Mouse (Mus musculus): ENCODE results near the gene Ttc7b. TPM values are rescaled to one million over a fixed set of nuclear protein-coding genes. Genes with fewer than 3 reads are reported as not detected.
A peak's percentile ranks its signal among the peaks of the same experiment; 100 is the strongest.

The Ttc7b gene
- polyA plus RNA-seq, 1 experiment from 2014 or later: 3.5 TPM

DNA sequence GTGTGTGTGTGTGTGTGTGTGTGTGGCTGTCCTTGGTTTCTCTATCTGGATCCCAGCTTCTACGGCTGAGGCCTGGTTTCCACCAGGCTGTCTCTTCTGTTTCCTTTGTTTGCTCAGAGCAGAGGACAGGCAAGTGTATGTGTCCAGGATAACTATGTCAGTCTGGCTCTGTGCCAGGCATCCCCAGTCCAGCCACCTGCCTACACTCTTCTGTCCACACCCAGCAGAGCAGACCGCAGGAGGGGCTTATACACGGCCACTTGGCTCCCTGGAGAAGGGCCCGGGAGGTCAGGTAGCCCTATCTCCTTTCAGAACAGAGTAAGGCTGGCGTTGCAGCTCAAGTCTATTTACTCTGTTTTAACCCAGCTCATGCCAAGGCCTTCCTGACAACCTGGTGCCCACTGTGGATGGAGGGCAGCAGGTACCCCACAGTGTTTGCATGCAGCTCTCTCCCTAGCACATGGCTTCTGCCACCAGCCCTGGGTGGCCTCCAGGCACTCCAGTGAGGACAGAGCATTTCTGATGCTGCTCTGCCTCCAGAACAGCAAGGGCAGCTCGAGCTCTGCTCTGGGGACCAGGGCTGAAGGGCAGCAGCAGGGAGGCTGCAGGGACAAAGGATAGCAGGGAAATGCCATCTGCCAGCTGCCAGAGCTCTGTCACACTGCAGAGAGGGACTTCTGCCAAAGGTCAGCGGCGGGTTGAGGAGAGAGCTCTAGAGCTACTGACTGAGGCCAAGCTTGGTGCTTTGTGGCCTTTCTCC is 212.9 kb downstream of the Ttc7b start:
- no peak overlapping the region for H3K4me2 ChIP-seq (ENCODE audit: low read depth, low read length)
- WGBS: 50% methylated on average over 8 of the region's 8 CpGs
- H3K27ac ChIP-seq (ENCODE audit: low read length): no peak overlapping the region
- no peaks in the 10 kb centered on the region for H3K36me3 ChIP-seq (ENCODE audit: control insufficient read depth, insufficient read depth, low read length)
- no peak overlapping the region for H3K4me3 ChIP-seq (replicated peaks; ENCODE audit: low read length)
- ATAC-seq (ENCODE audit: insufficient read depth, low FRiP score): peak; percentile 67; the same call in 1 of the 2 replicates
- no peaks in the 10 kb centered on the region for H3K9me3 ChIP-seq (replicated peaks; ENCODE audit: control insufficient read depth, low read length)
- no peaks in the 10 kb centered on the region for H3K27me3 ChIP-seq (ENCODE audit: control insufficient read depth, insufficient read depth, low read length)
- H3K9ac ChIP-seq (ENCODE audit: low read length): 0 out of 2 replicates have a peak overlapping the region, but pooled peaks have one; percentile 16
- H3K4me1 ChIP-seq (ENCODE audit: control insufficient read depth, insufficient read depth, low read length): peaks cover 5% of the 10 kb centered on the region

DNA sequence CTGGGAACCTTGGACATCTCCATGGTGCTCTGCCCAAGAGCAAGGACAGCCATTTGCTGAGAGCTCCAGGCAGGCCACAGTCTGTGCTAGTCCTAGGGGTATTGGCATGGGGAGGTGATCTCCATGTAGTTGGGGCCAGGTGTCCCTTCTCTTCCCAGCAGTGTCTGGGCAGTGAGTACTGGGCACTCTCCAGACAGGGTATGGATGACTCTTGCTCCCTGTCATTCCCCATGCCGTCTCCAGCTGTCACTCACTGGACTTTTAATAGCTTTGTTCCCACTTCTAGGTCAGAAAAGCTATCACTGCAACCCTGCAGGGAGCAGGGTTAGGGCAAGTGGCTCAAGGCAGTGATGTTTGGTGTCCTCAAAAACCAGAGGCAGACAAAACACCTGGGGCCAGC is 214.3 kb downstream of the Ttc7b start:
- Histone ChIP-seq H3K4me2 (ENCODE audit: low read depth, low read length) (no peak overlapping the region), H3K9ac (ENCODE audit: low read length) (no peak overlapping the region), H3K27ac (ENCODE audit: low read length) (no peak overlapping the region), H3K27me3 (ENCODE audit: control insufficient read depth, insufficient read depth, low read length) (no peaks in the 10 kb centered on the region), H3K36me3 (ENCODE audit: control insufficient read depth, insufficient read depth, low read length) (no peaks in the 10 kb centered on the region), H3K4me1 (ENCODE audit: control insufficient read depth, insufficient read depth, low read length) (peaks cover 5% of the 10 kb centered on the region), H3K9me3 (replicated peaks; ENCODE audit: control insufficient read depth, low read length) (no peaks in the 10 kb centered on the region), H3K4me3 (replicated peaks; ENCODE audit: low read length) (no peak overlapping the region)
- ATAC-seq (ENCODE audit: insufficient read depth, low FRiP score): no peak
- 52% methylated on average over 1 of the region's 1 CpGs for WGBS

DNA sequence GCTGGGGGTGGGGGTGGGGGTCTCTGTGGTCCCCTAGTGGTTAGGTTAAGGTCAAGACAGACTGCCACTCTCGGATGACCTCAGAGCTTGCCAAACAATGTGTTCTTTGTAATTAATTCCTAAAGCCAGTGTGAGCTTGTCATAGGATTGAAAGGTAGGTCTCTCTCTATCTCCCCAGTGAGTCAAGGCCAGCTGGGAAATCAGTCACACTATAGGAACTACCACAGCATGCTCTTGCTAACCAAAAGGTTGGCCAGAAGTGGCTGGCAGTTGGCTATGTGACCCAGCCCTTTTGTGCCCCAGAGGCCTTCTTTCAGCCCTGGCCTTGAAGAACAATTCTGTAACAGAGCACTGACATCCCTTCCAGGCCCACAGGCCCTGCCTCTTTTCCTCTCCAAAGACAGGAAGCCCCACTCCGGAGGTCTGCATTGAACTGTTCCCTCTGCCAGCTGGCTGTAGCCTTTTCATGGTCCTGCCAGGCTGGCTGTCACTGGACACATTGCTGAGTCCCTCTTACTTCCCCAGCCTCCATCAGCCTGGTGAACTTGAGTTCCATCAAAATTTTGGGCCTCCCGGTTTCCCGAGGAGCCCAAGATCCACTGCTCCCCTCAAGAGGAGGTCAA is 215.5 kb downstream of the Ttc7b start:
- Histone ChIP-seq H3K4me2 (ENCODE audit: low read depth, low read length) (no peak overlapping the region), H3K9ac (ENCODE audit: low read length) (no peak overlapping the region), H3K4me3 (replicated peaks; ENCODE audit: low read length) (no peak overlapping the region), H3K27ac (ENCODE audit: low read length) (no peak overlapping the region), H3K36me3 (ENCODE audit: control insufficient read depth, insufficient read depth, low read length) (no peaks in the 10 kb centered on the region), H3K27me3 (ENCODE audit: control insufficient read depth, insufficient read depth, low read length) (no peaks in the 10 kb centered on the region), H3K9me3 (replicated peaks; ENCODE audit: control insufficient read depth, low read length) (no peaks in the 10 kb centered on the region), H3K4me1 (ENCODE audit: control insufficient read depth, insufficient read depth, low read length) (peaks cover 5% of the 10 kb centered on the region)
- 78% methylated on average over 4 of the region's 4 CpGs for WGBS
- ATAC-seq (ENCODE audit: insufficient read depth, low FRiP score): no peak

DNA sequence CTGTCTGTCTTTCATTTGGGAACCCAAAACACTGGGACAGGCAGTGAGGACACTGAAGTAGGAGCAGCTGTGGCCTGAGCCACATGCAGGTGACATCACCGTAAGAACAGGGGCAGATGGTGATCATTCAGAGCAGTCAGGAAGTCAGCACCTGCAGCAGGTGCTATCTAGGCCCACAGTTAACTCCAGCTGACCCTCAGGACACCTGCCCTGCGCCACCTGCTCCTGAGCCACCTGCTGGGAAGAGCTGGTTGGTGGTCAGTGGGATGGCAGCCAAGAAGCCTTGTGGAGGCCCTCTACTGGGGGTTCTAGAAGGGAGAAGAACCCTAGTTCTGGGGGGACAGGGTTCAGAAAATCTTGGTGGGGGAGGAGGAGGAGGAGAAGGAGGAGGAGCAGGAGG is 216.3 kb downstream of the Ttc7b start:
- Histone ChIP-seq H3K27ac (ENCODE audit: low read length) (no peak overlapping the region), H3K9ac (ENCODE audit: low read length) (no peak overlapping the region), H3K27me3 (ENCODE audit: control insufficient read depth, insufficient read depth, low read length) (no peaks in the 10 kb centered on the region), H3K4me3 (replicated peaks; ENCODE audit: low read length) (no peak overlapping the region), H3K9me3 (replicated peaks; ENCODE audit: control insufficient read depth, low read length) (no peaks in the 10 kb centered on the region), H3K4me1 (ENCODE audit: control insufficient read depth, insufficient read depth, low read length) (peaks cover 5% of the 10 kb centered on the region), H3K4me2 (ENCODE audit: low read depth, low read length) (no peak overlapping the region), H3K36me3 (ENCODE audit: control insufficient read depth, insufficient read depth, low read length) (no peaks in the 10 kb centered on the region)
- WGBS: 86% methylated on average over 2 of the region's 2 CpGs
- ATAC-seq (ENCODE audit: insufficient read depth, low FRiP score): no peak

DNA sequence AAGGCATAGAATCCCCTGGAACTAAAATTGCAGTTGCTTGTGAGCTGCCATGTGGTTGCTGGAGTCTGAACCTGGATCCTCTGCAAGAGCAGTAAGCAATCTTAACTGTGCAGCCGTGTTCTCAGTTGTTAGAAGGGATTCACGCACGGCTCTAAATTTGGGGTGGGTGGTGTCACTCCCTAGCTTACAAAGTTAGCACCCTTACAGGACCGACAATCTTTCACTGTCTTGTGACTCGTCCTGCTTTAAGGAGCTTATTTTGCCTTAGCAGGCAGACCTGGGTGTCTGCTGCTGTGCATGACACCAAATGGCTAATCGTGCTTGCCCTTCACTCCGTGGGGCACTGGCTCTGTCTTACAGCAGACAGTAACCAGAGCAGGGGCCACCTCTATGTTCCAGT is 217.5 kb downstream of the Ttc7b start:
- WGBS: 74% methylated on average over 7 of the region's 7 CpGs
- H3K27me3 ChIP-seq (ENCODE audit: control insufficient read depth, insufficient read depth, low read length): no peaks in the 10 kb centered on the region
- ATAC-seq (ENCODE audit: insufficient read depth, low FRiP score): no peak
- H3K36me3 ChIP-seq (ENCODE audit: control insufficient read depth, insufficient read depth, low read length): no peaks in the 10 kb centered on the region
- peaks cover 5% of the 10 kb centered on the region for H3K4me1 ChIP-seq (ENCODE audit: control insufficient read depth, insufficient read depth, low read length)
- no peak overlapping the region for H3K4me2 ChIP-seq (ENCODE audit: low read depth, low read length)
- no peak overlapping the region for H3K27ac ChIP-seq (ENCODE audit: low read length)
- no peaks in the 10 kb centered on the region for H3K9me3 ChIP-seq (replicated peaks; ENCODE audit: control insufficient read depth, low read length)
- no peak overlapping the region for H3K4me3 ChIP-seq (replicated peaks; ENCODE audit: low read length)
- H3K9ac ChIP-seq (ENCODE audit: low read length): no peak overlapping the region

DNA sequence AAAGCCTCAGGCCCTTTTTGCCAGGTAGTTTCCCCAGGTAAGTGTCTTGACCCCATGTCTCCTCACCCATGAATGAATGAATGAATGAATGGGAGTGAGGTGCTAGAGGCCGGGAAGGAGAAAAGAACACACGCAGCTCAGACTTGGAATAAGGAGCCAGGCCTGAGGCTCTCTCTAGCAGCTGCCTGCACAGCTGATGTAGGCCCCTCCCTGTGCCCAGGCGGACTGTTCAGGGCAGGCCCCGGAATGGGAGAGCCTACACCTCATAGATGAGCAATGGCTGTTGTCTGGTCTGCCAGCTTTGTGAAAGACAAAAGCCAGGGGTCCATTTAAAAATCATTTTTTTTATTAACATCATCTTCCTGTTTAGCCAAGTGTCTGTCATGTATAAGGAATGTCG is 220.2 kb downstream of the Ttc7b start:
- Histone ChIP-seq H3K9ac (ENCODE audit: low read length) (no peak overlapping the region), H3K4me3 (replicated peaks; ENCODE audit: low read length) (no peak overlapping the region), H3K36me3 (ENCODE audit: control insufficient read depth, insufficient read depth, low read length) (no peaks in the 10 kb centered on the region), H3K9me3 (replicated peaks; ENCODE audit: control insufficient read depth, low read length) (no peaks in the 10 kb centered on the region), H3K4me2 (ENCODE audit: low read depth, low read length) (no peak overlapping the region), H3K27me3 (ENCODE audit: control insufficient read depth, insufficient read depth, low read length) (no peaks in the 10 kb centered on the region), H3K27ac (ENCODE audit: low read length) (no peak overlapping the region), H3K4me1 (ENCODE audit: control insufficient read depth, insufficient read depth, low read length) (no peaks in the 10 kb centered on the region; the same call in 1 of the 2 replicates)
- no peak for ATAC-seq (ENCODE audit: insufficient read depth, low FRiP score)
- 72% methylated on average over 5 of the region's 5 CpGs for WGBS

DNA sequence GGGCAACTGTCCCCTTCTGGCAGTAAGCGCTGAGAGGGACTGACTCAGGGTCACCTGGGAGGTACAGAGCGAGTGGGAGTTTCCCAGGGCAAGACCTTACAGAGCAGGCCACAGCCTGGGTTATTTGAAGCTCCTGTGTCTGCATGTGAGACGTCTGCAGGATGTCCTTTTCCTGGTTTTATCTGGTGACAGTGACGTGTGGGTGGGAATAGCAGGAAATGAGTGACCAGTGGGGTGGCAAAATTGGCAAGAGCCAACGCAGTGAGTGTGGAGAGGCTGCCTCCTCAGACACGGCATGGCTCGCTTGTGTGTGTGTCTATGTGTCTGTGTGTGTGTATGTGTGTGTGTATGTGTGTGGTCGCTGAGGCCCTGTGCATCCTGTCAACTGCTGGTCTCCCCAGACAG is 221.3 kb downstream of the Ttc7b start:
- Histone ChIP-seq H3K9ac (ENCODE audit: low read length) (no peak overlapping the region), H3K9me3 (replicated peaks; ENCODE audit: control insufficient read depth, low read length) (0 out of 2 replicates have a peak, but pooled peaks cover 2% of the 10 kb centered on the region), H3K4me3 (replicated peaks; ENCODE audit: low read length) (no peak overlapping the region), H3K27me3 (ENCODE audit: control insufficient read depth, insufficient read depth, low read length) (no peaks in the 10 kb centered on the region), H3K36me3 (ENCODE audit: control insufficient read depth, insufficient read depth, low read length) (no peaks in the 10 kb centered on the region), H3K4me1 (ENCODE audit: control insufficient read depth, insufficient read depth, low read length) (no peaks in the 10 kb centered on the region), H3K4me2 (ENCODE audit: low read depth, low read length) (no peak overlapping the region), H3K27ac (ENCODE audit: low read length) (peak overlapping the region; percentile 24; the same call in 1 of the 2 replicates)
- WGBS: 72% methylated on average over 8 of the region's 8 CpGs
- peak; percentile 64 for ATAC-seq (ENCODE audit: insufficient read depth, low FRiP score)

DNA sequence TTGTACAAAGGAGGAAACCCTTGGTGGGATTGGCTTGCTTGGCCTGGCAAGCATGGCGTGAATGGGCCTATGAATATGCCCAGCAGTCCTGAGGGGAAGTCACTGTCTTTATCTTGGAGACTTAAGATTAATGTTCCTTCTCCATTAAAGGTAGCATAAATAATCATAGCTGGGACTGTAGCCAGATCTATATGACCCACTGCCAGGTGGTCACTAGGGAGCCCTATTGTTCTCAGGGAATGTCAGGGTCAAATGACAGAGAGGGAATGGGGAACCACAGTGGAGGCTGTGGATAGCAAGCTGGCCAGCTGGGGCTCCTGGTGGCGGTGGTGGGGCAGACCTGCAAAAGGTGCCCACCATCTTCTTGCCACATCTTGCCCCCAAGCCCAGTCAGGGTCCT is 221.8 kb downstream of the Ttc7b start:
- H3K9me3 ChIP-seq (replicated peaks; ENCODE audit: control insufficient read depth, low read length): 0 out of 2 replicates have a peak, but pooled peaks cover 2% of the 10 kb centered on the region
- H3K27ac ChIP-seq (ENCODE audit: low read length): peak overlapping the region; percentile 49; the same call in 1 of the 2 replicates
- no peak overlapping the region for H3K4me2 ChIP-seq (ENCODE audit: low read depth, low read length)
- no peaks in the 10 kb centered on the region for H3K36me3 ChIP-seq (ENCODE audit: control insufficient read depth, insufficient read depth, low read length)
- no peak overlapping the region for H3K4me3 ChIP-seq (replicated peaks; ENCODE audit: low read length)
- no peaks in the 10 kb centered on the region for H3K27me3 ChIP-seq (ENCODE audit: control insufficient read depth, insufficient read depth, low read length)
- H3K9ac ChIP-seq (ENCODE audit: low read length): no peak overlapping the region
- WGBS: 84% methylated on average over 2 of the region's 2 CpGs
- peaks cover 2% of the 10 kb centered on the region; the same call in 1 of the 2 replicates for H3K4me1 ChIP-seq (ENCODE audit: control insufficient read depth, insufficient read depth, low read length)
- ATAC-seq (ENCODE audit: insufficient read depth, low FRiP score): 0 out of 2 replicates have a peak, but pooled peaks have one; percentile 8

DNA sequence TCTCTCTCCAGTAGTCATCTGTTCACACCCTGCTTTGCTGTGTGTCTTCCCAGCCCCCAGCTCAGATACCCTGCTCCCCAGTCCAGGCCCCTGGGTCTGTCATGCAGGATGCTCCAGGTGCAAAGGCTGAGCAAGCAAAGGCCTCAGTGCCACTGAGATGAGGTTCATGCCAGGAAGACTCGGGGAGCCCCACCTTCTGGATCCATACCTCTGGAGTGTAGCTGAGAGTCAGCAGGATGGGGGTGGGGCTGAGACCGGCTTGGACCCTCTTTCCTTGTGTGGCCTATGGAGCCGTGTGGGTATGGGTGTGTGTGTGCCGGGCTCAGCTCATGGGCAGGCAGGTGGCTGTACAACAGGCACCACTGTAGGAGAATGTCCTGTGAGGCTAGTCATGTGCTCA is 222.7 kb downstream of the Ttc7b start:
- no peak overlapping the region for H3K4me3 ChIP-seq (replicated peaks; ENCODE audit: low read length)
- 0 out of 2 replicates have a peak, but pooled peaks cover 2% of the 10 kb centered on the region for H3K9me3 ChIP-seq (replicated peaks; ENCODE audit: control insufficient read depth, low read length)
- no peak for ATAC-seq (ENCODE audit: insufficient read depth, low FRiP score)
- H3K36me3 ChIP-seq (ENCODE audit: control insufficient read depth, insufficient read depth, low read length): no peaks in the 10 kb centered on the region
- no peaks in the 10 kb centered on the region for H3K27me3 ChIP-seq (ENCODE audit: control insufficient read depth, insufficient read depth, low read length)
- WGBS: 71% methylated on average over 4 of the region's 4 CpGs
- H3K9ac ChIP-seq (ENCODE audit: low read length): no peak overlapping the region
- H3K4me2 ChIP-seq (ENCODE audit: low read depth, low read length): no peak overlapping the region
- H3K27ac ChIP-seq (ENCODE audit: low read length): no peak overlapping the region
- peaks cover 5% of the 10 kb centered on the region; the same call in 1 of the 2 replicates for H3K4me1 ChIP-seq (ENCODE audit: control insufficient read depth, insufficient read depth, low read length)
